Mouse (Mus musculus): ENCODE data around the gene Cdc5l. TPM values are rescaled to one million over a fixed set of nuclear protein-coding genes. Genes with fewer than 3 reads are reported as not detected.

Gene Cdc5l
- polyA plus RNA-seq, 1 experiment: 28.6 TPM

GRCm38 (mm10) chr17:45383305-45383704 is 50.2 kb downstream of the Cdc5l start:
- H3K4me3 ChIP-seq (ENCODE audit: insufficient read depth, low read length): no peak overlapping the region
- H3K27ac ChIP-seq (ENCODE audit: insufficient read depth, low read length): no peak overlapping the region
- no peaks in the 10 kb centered on the region for H3K4me1 ChIP-seq (ENCODE audit: control insufficient read depth, insufficient read depth, low read length)
- TF ChIP-seq POLR2A (IDR thresholded peaks at IDR 0.05; ENCODE audit: extremely low read depth, insufficient read depth, low read length): no peak
- no peak for TF ChIP-seq CTCF (IDR thresholded peaks at IDR 0.05; ENCODE audit: extremely low read depth, insufficient read depth, low read length)

- TF ChIP-seq CTCF (IDR thresholded peaks at IDR 0.05; ENCODE audit: extremely low read depth, insufficient read depth, low read length) (no peak), POLR2A (IDR thresholded peaks at IDR 0.05; ENCODE audit: extremely low read depth, insufficient read depth, low read length) (no peak)
- Histone ChIP-seq H3K27ac (ENCODE audit: insufficient read depth, low read length) (no peak overlapping the region), H3K4me1 (ENCODE audit: control insufficient read depth, insufficient read depth, low read length) (no peaks in the 10 kb centered on the region), H3K4me3 (ENCODE audit: insufficient read depth, low read length) (no peak overlapping the region)
Measured at GRCm38 (mm10) chr17:45379271-45379784, 54.2 kb downstream of the Cdc5l start.

- Histone ChIP-seq H3K27ac (ENCODE audit: insufficient read depth, low read length) (no peak overlapping the region), H3K4me1 (ENCODE audit: control insufficient read depth, insufficient read depth, low read length) (no peaks in the 10 kb centered on the region), H3K4me3 (ENCODE audit: insufficient read depth, low read length) (no peak overlapping the region)
- no peak for TF ChIP-seq POLR2A (IDR thresholded peaks at IDR 0.05; ENCODE audit: extremely low read depth, insufficient read depth, low read length)
Measured at GRCm38 (mm10) chr17:45377323-45377722, 56.2 kb downstream of the Cdc5l start.

GRCm38 (mm10) chr17:45373987-45374608 is 59.4 kb downstream of the Cdc5l start:
- TF ChIP-seq POLR2A (IDR thresholded peaks at IDR 0.05; ENCODE audit: extremely low read depth, insufficient read depth, low read length) (no peak), CTCF (IDR thresholded peaks at IDR 0.05; ENCODE audit: extremely low read depth, insufficient read depth, low read length) (peak; percentile 77)
- Histone ChIP-seq H3K4me1 (ENCODE audit: control insufficient read depth, insufficient read depth, low read length) (no peaks in the 10 kb centered on the region; the same call in 1 of the 2 replicates), H3K4me3 (ENCODE audit: insufficient read depth, low read length) (no peak overlapping the region), H3K27ac (ENCODE audit: insufficient read depth, low read length) (no peak overlapping the region)

GRCm38 (mm10) chr17:45371042-45371441 is 62.5 kb downstream of the Cdc5l start:
- Histone ChIP-seq H3K4me3 (ENCODE audit: insufficient read depth, low read length) (no peak overlapping the region), H3K4me1 (ENCODE audit: control insufficient read depth, insufficient read depth, low read length) (no peaks in the 10 kb centered on the region; the same call in 1 of the 2 replicates), H3K27ac (ENCODE audit: insufficient read depth, low read length) (no peak overlapping the region)
- TF ChIP-seq CTCF (IDR thresholded peaks at IDR 0.05; ENCODE audit: extremely low read depth, insufficient read depth, low read length): no peak
- TF ChIP-seq POLR2A (IDR thresholded peaks at IDR 0.05; ENCODE audit: extremely low read depth, insufficient read depth, low read length): no peak

GRCm38 (mm10) chr17:45370535-45370934 is 63.0 kb downstream of the Cdc5l start:
- TF ChIP-seq CTCF (IDR thresholded peaks at IDR 0.05; ENCODE audit: extremely low read depth, insufficient read depth, low read length): no peak
- TF ChIP-seq POLR2A (IDR thresholded peaks at IDR 0.05; ENCODE audit: extremely low read depth, insufficient read depth, low read length): no peak
- Histone ChIP-seq H3K27ac (ENCODE audit: insufficient read depth, low read length) (no peak overlapping the region), H3K4me3 (ENCODE audit: insufficient read depth, low read length) (no peak overlapping the region), H3K4me1 (ENCODE audit: control insufficient read depth, insufficient read depth, low read length) (no peaks in the 10 kb centered on the region; the same call in 1 of the 2 replicates)

DNA sequence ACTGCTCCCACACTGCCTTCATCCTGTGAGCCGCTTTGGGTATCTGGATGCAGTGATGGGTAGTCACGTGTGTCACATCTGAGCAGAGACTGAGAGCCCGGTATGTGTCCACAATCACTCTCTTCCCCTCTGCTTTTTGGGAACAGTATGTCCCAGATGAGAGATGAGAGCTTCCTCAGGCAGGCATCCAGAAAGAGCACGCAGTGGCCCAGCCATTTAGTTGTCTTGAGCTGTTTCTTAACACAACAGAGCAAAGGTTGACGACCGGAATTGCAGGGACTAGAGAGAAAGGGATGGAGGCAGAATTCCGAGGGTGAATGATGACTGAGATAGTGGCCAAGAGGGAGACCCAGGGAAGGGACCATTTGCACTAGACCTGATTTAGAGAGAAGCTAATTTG is 68.7 kb downstream of the Cdc5l start:
- TF ChIP-seq CTCF (IDR thresholded peaks at IDR 0.05; ENCODE audit: extremely low read depth, insufficient read depth, low read length) (no peak), POLR2A (IDR thresholded peaks at IDR 0.05; ENCODE audit: extremely low read depth, insufficient read depth, low read length) (no peak)
- no peaks in the 10 kb centered on the region for H3K4me1 ChIP-seq (ENCODE audit: control insufficient read depth, insufficient read depth, low read length)

GRCm38 (mm10) chr17:45360950-45361349 is 72.6 kb downstream of the Cdc5l start:
- no peak for TF ChIP-seq CTCF (IDR thresholded peaks at IDR 0.05; ENCODE audit: extremely low read depth, insufficient read depth, low read length)
- no peak overlapping the region for H3K4me3 ChIP-seq (ENCODE audit: insufficient read depth, low read length)

More for the DNA sequence above, 68.7 kb downstream of the Cdc5l start:
- H3K27ac ChIP-seq (ENCODE audit: insufficient read depth, low read length): no peak overlapping the region
- H3K4me3 ChIP-seq (ENCODE audit: insufficient read depth, low read length): no peak overlapping the region

GRCm38 (mm10) chr17:45359443-45359842 is 74.1 kb downstream of the Cdc5l start:
- TF ChIP-seq POLR2A (IDR thresholded peaks at IDR 0.05; ENCODE audit: extremely low read depth, insufficient read depth, low read length) (no peak), CTCF (IDR thresholded peaks at IDR 0.05; ENCODE audit: extremely low read depth, insufficient read depth, low read length) (no peak)
- H3K4me3 ChIP-seq (ENCODE audit: insufficient read depth, low read length): no peak overlapping the region
- no peak overlapping the region for H3K27ac ChIP-seq (ENCODE audit: insufficient read depth, low read length)
- H3K4me1 ChIP-seq (ENCODE audit: control insufficient read depth, insufficient read depth, low read length): no peaks in the 10 kb centered on the region

More at GRCm38 (mm10) chr17:45360950-45361349, 72.6 kb downstream of the Cdc5l start:
- Histone ChIP-seq H3K4me1 (ENCODE audit: control insufficient read depth, insufficient read depth, low read length) (no peaks in the 10 kb centered on the region), H3K27ac (ENCODE audit: insufficient read depth, low read length) (no peak overlapping the region)

DNA sequence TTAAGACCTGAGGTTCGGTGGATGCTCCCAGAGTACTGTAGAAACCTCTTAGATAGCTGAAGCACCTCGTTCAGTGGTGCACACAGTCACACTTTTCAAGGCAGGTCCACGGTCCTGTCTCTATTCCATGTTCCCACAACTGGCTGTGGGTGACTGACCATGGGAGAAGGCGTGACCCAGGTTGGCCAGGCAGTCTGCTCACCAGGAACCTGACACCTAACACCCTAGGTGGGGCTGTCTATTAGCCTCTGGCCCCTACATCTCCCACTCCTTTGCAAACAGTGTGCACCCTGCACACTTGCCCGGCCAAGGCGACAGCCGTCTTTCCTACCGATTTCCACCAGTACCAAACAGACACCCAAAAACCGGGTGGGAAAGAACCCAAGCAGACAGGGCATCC is 77.1 kb downstream of the Cdc5l start:
- TF ChIP-seq CTCF (IDR thresholded peaks at IDR 0.05; ENCODE audit: extremely low read depth, insufficient read depth, low read length) (no peak), POLR2A (IDR thresholded peaks at IDR 0.05; ENCODE audit: extremely low read depth, insufficient read depth, low read length) (no peak)
- H3K4me1 ChIP-seq (ENCODE audit: control insufficient read depth, insufficient read depth, low read length): peaks cover 3% of the 10 kb centered on the region
- H3K4me3 ChIP-seq (ENCODE audit: insufficient read depth, low read length): no peak overlapping the region
- H3K27ac ChIP-seq (ENCODE audit: insufficient read depth, low read length): no peak overlapping the region

Measured in cortical plate, adult 2 months (tissue).